Mouse (Mus musculus) macrophage (primary cell): ENCODE results near the gene Ctnnb1. TPM values are rescaled to one million over a fixed set of nuclear protein-coding genes. Genes with fewer than 3 reads are reported as not detected.

Experiments
- H3K27ac ChIP-seq: fragments of 350-480 bp; formaldehyde crosslinking; 2 replicates; pipeline ENCODE4 v1.9.0; 2021
- H3K36me3 ChIP-seq: fragments of 350-480 bp; formaldehyde crosslinking; 2 replicates; pipeline ENCODE4 v1.9.0; 2021; ENCODE audit errors: inconsistent target
- H3K4me3 ChIP-seq: fragments of 350-480 bp; formaldehyde crosslinking; 2 replicates; pipeline ENCODE4 v1.9.0; 2021; ENCODE audit errors: inconsistent target
- H3K79me2 ChIP-seq: fragments of 350-480 bp; formaldehyde crosslinking; 2 replicates; pipeline ENCODE4 v1.9.0; 2021; ENCODE audit errors: inconsistent target
- WGBS: methylation state at CpG from one replicate; pipeline ENCODE4 v1.1.7; 2026; ENCODE audit warnings: inconsistent platforms; ENCODE audit not compliant: missing documents; 5-methylcytosine and 5-hydroxymethylcytosine counted together
- polyA plus RNA-seq: library from polyadenylated mRNA; stranded (reverse); fragments of 250-400 nt; gene quantifications from 3 replicates; pipeline ENCODE4 v1.2.4, GENCODE M21; 2018; ENCODE audit warnings: inconsistent platforms

Gene Ctnnb1
- polyA plus RNA-seq, 1 experiment from 2014 or later: 288 TPM

DNA sequence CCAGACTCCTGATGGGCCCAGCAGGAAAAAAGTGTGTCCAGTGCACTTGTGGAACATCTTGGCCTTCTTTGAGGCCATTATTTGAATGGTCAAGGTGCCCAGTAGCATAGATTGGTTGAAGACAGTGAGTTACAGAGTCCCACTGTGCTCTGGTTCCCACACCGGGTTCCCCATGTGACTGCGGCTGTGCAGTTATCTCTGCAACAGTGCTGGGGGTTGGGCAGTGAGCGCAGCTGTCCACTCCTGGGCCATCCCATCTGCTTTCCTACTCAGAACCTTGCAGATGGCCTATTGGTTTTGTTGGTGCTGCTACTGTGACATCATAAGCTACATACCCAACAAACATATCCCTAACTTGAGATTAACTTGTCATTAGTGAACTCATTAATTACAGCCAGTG lies 57.2 kb downstream of the Ctnnb1 start:
- Histone ChIP-seq H3K36me3 (no peaks in the 10 kb centered on the region), H3K4me3 (no peak overlapping the region), H3K79me2 (no peaks in the 10 kb centered on the region), H3K27ac (no peak overlapping the region)
- 97% methylated on average over 3 of the region's 3 CpGs for WGBS

DNA sequence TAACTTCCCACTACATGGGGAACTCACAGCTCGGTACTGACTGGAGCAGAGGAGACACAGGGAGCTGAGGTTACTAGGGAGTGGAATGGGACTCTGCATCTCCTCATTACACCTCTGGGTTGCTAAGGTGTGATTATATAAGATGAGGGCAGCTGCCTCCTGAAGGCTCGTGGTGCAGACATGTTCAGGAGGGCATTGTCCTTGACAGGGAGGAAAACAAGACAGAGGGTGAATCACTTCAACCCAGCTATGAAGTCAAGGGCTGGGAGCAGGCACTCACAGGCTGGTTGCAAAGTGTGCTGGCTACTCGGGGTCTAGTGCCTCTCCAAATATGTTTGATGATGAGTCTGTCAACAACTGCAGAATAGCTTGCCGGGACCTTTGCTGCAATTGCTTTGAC lies 58.0 kb downstream of the Ctnnb1 start:
- H3K4me3 ChIP-seq: no peak overlapping the region
- WGBS: 93% methylated on average over 4 of the region's 4 CpGs
- no peak overlapping the region for H3K27ac ChIP-seq
- no peaks in the 10 kb centered on the region for H3K36me3 ChIP-seq
- H3K79me2 ChIP-seq: no peaks in the 10 kb centered on the region

DNA sequence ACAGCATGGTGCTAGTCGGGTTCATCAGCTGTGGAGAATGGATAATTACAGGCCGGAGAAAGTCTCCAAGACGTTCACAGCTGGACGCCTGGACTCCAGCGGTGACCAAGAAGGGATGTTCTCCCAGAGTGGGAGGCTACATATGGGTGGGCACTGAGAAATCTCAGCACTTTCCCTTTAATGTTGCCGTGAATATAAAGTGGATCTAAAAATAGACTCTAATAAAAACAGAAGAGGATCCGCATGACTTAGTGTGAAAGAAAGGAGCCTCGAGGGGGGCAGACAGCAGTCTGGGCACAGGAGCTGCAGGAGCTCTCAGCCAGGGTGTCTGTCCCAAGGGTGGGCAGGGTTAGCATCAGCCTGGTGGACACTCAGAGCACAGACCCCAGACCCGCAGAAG lies 59.1 kb downstream of the Ctnnb1 start:
- 72% methylated on average over 9 of the region's 9 CpGs for WGBS
- Histone ChIP-seq H3K36me3 (no peaks in the 10 kb centered on the region), H3K79me2 (no peaks in the 10 kb centered on the region), H3K27ac (no peak overlapping the region), H3K4me3 (no peak overlapping the region)

DNA sequence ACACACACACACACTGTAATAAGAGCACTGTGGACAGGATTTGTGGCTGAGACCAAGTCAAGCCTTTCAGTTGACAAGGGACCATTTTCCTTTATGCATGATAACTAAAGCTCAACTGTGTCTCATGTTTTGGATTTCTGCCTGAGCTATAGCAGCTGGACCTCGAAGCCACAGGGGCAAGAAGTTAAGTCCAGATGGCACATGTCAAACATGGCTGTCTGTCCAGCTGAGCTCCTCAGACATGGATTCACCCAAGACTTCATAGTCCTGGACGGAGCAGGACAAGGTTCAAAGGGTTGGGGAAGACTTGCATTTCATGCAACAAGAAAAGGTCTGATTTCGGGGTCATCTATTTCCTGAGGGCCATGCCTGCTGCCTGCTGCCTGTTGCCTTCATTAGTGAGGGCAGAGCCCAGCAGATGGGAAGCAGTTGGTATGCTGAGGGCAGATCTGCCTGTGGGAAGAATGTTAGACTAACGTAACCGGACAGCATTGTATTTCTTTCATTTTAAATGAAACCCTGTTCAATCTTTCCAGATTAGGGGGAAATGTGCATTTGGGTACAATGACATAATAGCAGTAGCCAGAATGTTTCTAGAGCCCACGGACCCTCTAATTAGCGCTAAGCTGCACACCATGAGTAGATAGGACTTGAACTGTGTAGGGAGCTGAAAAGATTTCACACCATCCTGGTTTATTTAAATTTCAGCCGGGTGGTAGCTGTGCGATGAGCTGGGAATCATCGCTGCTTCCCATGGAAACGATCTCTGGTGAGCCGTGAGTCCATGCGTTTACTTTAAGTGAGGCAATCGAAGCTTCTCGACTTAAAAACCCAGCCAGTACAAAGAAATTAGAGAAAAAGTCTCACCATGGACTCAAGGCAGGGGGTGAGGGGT lies 61.0 kb downstream of the Ctnnb1 start:
- Histone ChIP-seq H3K27ac (no peak overlapping the region), H3K36me3 (no peaks in the 10 kb centered on the region), H3K4me3 (no peak overlapping the region), H3K79me2 (no peaks in the 10 kb centered on the region)
- WGBS: 89% methylated on average over 15 of the region's 15 CpGs

DNA sequence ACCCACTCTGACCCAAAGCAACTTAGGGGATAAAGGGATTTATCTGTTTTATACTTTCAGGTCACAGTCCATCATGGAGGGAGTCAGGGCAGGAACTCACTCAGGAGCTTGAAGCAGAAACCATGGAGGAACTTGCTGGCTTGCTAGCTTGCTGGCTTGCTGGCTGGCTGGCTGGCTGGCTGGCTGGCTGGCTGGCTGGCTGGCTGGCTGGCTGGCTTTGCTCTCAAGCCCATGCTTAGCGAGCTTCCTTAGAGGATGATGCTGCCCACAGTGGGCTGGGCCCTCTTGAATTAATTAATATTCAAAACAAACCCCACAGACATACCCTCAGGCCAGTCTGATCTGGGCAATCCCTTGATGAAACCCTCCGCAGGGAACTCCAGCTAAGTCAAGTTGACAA lies 62.8 kb downstream of the Ctnnb1 start:
- H3K36me3 ChIP-seq: no peaks in the 10 kb centered on the region

DNA sequence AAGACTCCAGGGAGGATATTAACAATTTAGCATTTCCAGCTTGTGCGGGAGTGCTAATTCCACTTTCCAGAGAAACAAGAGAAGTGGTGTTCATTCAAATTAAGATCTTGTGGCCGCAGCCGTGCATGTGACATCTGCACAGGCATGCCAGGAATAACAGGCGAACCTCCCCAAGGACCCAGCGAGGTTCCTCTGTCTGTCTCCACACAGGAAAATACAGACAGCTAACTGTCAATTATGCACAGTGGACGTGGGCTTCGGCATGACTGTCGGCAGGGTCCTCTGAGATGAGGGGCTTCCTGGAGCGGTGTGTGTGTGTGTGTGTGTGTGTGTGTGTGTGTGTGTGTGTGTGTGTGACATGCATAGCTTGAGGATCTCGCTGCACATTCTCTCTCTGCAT lies 64.0 kb downstream of the Ctnnb1 start:
- H3K79me2 ChIP-seq: no peaks in the 10 kb centered on the region
- 85% methylated on average over 9 of the region's 10 CpGs for WGBS
- no peak overlapping the region for H3K27ac ChIP-seq
- no peak overlapping the region for H3K4me3 ChIP-seq
- no peaks in the 10 kb centered on the region for H3K36me3 ChIP-seq

More for the DNA sequence above, 62.8 kb downstream of the Ctnnb1 start:
- WGBS: 52% methylated on average over 2 of the region's 2 CpGs
- Histone ChIP-seq H3K79me2 (no peaks in the 10 kb centered on the region), H3K4me3 (no peak overlapping the region), H3K27ac (no peak overlapping the region)

DNA sequence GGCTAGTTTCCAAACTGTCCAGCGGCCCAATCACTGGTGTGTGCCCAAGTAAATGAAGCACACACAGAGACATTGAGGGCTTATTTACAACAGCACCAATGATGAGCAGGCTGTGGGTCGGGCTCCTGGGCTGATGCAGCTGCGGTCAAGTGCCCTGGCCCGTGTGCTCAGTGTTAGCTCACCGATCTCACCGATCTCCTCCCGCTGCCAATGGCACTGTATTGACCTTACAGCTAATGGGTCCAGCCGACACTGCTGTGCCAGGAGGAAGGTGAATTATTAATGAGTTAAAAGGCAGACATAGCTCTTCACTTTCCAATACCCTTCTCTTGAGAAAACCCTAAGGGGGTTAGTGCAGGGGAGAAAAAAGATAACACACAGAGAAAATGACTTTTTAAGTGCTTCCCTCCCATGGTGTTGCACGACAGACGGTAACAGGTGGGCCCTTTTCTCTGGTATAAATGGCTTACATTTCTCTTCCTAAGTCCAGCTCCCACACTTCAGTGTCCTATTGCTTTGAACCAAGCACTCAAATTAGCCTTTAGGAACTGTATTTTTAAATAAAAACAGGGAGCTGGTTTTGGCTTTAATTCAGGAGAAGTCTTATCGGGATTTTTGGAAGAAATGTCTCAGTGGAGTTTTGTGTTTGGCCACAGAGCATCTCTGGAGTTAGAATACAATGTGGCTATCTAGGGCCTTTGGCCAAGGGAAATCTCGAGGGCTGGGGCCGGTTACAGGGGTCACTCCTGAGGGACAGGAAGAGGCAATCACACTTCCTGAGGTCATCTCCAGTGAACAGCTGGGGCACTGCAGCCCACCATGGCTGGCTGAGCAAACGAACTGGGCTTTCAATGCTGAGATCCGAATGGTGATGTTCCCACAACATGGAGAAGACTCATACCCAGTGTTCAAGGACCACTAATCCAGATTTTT lies 65.5 kb downstream of the Ctnnb1 start:
- H3K79me2 ChIP-seq: no peaks in the 10 kb centered on the region
- no peaks in the 10 kb centered on the region for H3K36me3 ChIP-seq
- WGBS: 90% methylated on average over 14 of the region's 15 CpGs
- H3K4me3 ChIP-seq: no peak overlapping the region
- H3K27ac ChIP-seq: no peak overlapping the region

DNA sequence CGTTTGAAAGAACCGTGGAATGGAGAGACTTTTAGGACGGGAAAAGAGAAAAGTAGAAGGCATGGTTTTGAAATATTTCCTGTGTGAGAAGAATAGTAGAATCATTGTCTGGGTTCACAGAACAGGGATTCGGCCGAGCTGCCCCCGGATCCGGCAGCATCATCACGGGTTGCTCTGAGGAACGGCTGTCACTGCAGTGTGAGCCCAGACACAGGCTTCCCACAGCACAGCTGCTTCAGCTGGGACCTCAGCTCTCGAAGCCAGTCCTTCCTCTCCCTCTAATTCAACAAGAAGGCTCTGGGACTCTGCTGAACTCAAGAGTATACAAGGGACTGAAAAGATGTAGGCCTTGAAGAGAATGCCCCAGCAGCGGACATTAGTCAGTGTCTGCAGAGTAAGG lies 69.7 kb downstream of the Ctnnb1 start:
- WGBS: 88% methylated on average over 11 of the region's 11 CpGs
- no peak overlapping the region for H3K27ac ChIP-seq
- no peaks in the 10 kb centered on the region for H3K36me3 ChIP-seq
- no peak overlapping the region for H3K4me3 ChIP-seq
- no peaks in the 10 kb centered on the region for H3K79me2 ChIP-seq

DNA sequence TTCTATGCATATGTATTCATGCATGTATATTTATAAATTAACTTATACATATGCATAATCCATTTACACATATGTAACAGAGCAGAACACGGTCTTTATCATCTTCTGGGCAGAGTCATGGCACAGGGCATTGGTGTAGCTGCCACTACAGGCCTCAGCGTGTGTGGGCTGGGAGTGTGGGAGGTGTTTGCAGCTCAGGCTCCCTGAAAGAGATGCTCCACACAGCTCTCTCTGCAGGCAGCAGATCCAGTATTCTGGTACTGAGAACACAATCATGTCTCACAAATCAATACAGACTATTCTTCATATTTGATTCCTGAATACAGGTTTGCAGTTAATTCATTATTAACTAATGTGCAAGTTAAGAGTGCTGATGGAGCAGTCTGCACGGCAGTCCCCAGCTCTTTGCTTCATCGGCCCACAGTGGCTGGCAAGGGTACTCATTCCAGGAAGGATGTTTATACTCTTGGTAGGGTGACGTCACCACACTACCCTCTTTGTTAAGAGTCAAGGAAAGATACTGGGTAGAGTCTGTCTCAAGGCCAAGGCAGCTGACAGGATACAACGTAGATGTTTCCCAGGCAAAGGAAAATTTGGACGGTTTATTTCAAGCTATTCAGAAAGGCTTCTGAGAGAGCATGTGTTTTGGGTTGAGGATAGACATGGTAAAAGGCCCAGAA lies 71.8 kb downstream of the Ctnnb1 start:
- Histone ChIP-seq H3K79me2 (no peaks in the 10 kb centered on the region), H3K4me3 (no peak overlapping the region), H3K27ac (no peak overlapping the region), H3K36me3 (no peaks in the 10 kb centered on the region)
- WGBS: 87% methylated on average over 7 of the region's 7 CpGs

DNA sequence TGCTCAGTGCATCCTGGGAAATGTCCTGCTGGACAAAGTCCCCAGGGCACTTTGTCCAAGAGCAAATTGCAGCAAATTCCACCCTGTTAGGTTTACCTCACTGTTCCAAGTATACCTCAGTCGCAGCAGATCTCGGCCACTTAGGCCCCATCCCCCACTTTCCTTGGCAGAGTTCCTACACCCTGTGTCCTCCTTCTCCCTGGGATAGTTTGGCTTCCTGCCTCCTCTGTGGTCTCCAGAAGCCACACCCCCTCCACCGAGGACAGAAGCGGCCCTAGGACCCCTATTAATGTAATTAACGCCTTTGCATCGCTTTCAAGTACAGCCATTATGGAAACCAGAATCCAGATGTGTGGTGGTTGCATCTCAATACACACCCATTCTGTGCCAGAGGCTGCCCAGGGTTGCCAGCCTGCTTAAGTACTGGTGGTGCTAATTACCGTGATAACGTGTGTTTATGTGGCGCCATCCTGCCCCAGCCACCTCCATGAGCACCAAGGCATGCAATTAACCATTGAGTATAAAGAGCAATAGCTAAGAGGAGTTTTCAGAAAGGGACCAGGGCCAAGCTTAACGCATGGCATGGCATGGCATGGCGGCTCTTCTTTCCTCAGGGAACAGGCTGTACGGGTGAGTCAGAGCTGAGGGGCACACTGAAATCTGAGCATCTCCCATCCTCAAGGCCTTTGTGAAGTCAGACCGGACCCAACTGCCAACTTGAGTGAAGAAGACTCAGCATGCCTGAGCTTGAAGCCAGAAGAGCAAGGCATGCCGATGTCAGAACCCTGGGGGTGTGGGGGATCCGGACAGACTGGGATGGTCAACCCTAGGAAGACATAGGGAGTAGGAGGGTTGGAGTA lies 72.9 kb downstream of the Ctnnb1 start:
- no peaks in the 10 kb centered on the region for H3K79me2 ChIP-seq
- no peak overlapping the region for H3K4me3 ChIP-seq
- 89% methylated on average over 15 of the region's 15 CpGs for WGBS
- H3K36me3 ChIP-seq: no peaks in the 10 kb centered on the region
- H3K27ac ChIP-seq: no peak overlapping the region

DNA sequence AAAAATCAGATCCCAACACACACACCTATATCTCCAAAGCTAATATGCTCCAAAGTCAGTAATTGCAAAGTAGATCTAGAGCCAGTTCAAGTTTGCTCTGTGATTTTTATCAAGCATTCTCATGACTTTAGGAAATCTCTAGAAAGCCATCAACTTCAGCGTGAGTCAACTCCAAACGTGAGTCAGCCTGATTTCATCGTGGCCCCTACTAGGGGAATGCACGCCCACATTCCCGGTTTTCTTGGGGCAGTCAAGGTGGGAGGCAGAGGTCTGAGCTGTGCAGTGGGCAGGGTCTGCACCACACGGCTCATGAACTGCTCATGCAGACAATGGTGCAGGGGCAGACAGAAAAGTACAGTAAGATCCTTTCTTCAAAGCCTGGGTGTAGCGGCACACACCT lies 76.9 kb downstream of the Ctnnb1 start:
- Histone ChIP-seq H3K4me3 (no peak overlapping the region), H3K27ac (no peak overlapping the region), H3K79me2 (no peaks in the 10 kb centered on the region), H3K36me3 (no peaks in the 10 kb centered on the region)
- WGBS: 90% methylated on average over 7 of the region's 7 CpGs
